Mouse (Mus musculus) testis, adult 2 months (tissue): ENCODE data around the gene Clp1. TPM values are rescaled to one million over a fixed set of nuclear protein-coding genes. Genes with fewer than 3 reads are reported as not detected.

Experiments
- H3K27ac ChIP-seq: fragments of 200-500 bp; 2 replicates; pipeline ENCODE4 v1.5.1; 2012; ENCODE audit warnings: low read depth, low read length; ENCODE audit not compliant: control insufficient read depth, insufficient read depth
- H3K27me3 ChIP-seq: fragments of 200-500 bp; 2 replicates; pipeline ENCODE4 v1.6.1; 2012; ENCODE audit warnings: mild to moderate bottlenecking, low read length, moderate library complexity; ENCODE audit not compliant: control insufficient read depth, insufficient read depth
- H3K36me3 ChIP-seq: fragments of 200-500 bp; 2 replicates; pipeline ENCODE4 v1.6.1; 2012; ENCODE audit warnings: mild to moderate bottlenecking, low read length; ENCODE audit not compliant: control insufficient read depth, insufficient read depth
- H3K4me1 ChIP-seq: fragments of 200-500 bp; 2 replicates; pipeline ENCODE4 v1.6.1; 2012; ENCODE audit warnings: low read length; ENCODE audit not compliant: control insufficient read depth, insufficient read depth
- H3K4me3 ChIP-seq: fragments of 200-500 bp; 2 replicates; pipeline ENCODE4 v1.5.1; 2012; ENCODE audit warnings: low read depth, mild to moderate bottlenecking, low read length, moderate library complexity, mixed read lengths; ENCODE audit not compliant: control insufficient read depth
- CTCF ChIP-seq: fragments of 200-500 bp; IDR thresholded peaks from 2 replicates; pipeline ENCODE4 v1.5.1; 2012; ENCODE audit warnings: low read depth, mild to moderate bottlenecking, inconsistent platforms, low read length, moderate library complexity; ENCODE audit not compliant: control insufficient read depth, insufficient read depth, insufficient replicate concordance
- POLR2A ChIP-seq: fragments of 200-500 bp; IDR thresholded peaks from 2 replicates; pipeline ENCODE4 v1.6.1; 2012; ENCODE audit warnings: low read depth, mild to moderate bottlenecking, inconsistent platforms, low read length, moderate library complexity; ENCODE audit not compliant: control insufficient read depth
- polyA plus RNA-seq: library from polyadenylated mRNA; depleted of rRNA; stranded (reverse); fragments of >200 nt; gene quantifications from 2 replicates; pipeline ENCODE4 v1.2.3, GENCODE M21; 2012; rRNA removed

Clp1 gene
- polyA plus RNA-seq, 1 experiment: 32.8 TPM

GRCm38 (mm10) chr2:84682605-84683183 is 44.5 kb downstream of the Clp1 start:
- TF ChIP-seq POLR2A (no peak), CTCF (no peak)
- Histone ChIP-seq H3K4me3 (no peak overlapping the region), H3K27ac (peak overlapping the region; percentile 39), H3K27me3 (no peaks in the 10 kb centered on the region), H3K4me1 (no peaks in the 10 kb centered on the region; the same call in 1 of the 2 replicates), H3K36me3 (no peaks in the 10 kb centered on the region; the same call in 1 of the 2 replicates)

DNA sequence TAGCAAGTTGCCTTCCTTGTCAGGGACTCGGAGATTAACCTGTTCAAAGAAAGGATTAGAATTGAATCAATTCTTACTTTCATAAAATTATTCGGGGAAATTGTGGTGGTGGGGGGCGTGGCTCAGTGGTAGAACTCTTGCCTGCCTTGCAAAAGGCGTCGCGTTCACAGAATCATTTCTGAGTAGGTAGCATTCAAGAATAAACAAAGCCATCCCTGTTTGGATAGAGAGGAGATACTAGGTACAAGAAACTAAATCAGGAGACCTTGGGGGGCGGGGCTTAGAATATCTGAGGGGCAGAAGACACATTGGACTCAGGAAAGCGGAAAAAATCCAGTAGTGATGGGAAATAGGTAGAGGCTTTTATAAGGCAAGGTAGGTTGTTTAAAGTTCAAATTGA is 48.1 kb downstream of the Clp1 start, which contains the start of gene Tmx2:
TSS of gene Tmx2 (minus strand) at position 125 of the 400 bp plus-strand sequence.
- Histone ChIP-seq H3K27ac (peak within 1 kb of the TSS; percentile 99), H3K36me3 (peaks cover 3% of the 10 kb centered on the region)
- no peak for TF ChIP-seq CTCF
- no peak for TF ChIP-seq POLR2A

DNA sequence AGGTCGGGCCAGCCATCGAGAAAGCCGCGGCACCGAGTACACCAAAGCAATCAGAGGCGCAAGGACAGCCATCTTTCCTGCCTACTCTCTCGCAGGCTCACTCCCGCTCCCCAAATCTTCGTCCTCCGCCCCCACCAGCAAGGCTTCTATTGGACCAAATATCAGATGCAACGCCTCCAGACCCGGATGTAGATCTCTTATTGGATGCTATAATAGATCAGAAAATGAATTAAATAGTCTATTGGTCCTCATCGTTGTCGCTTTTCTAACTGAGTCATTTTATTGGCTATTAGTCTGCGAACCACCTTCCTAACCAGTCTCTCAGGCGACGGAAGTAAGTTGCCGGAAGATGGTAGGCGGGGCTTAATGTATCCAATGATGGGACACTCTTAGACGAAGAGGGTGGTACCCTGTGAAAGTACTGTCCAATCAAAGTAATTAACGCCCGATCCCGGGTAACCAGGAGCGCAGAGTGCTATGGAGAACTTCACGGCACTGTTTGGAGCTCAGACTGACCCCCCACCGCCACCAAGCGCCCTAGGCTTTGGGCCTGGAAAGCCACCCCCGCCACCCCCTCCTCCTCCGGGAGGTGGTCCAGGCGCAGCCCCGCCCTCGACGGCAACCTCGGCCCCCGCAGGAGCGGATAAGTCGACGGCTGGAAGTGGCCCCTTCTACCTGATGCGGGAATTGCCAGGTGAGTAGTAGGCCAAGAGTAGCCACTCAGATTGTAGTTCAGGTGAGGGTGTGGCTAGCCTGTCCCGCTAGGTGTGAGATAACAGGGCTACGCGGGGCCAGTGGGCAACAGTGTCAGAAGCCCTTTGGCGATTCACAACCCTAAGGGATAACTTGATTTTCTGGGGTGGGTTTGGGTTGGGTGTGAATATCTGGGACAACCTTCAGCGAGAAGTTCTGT is 48.9 kb downstream of the Clp1 start, which contains the start of the genes Gm28635 and Med19:
TSS of gene Gm28635 (minus strand) at position 74 of the 913 bp plus-strand sequence.
TSS of gene Med19 (plus strand) at position 435 of the 913 bp plus-strand sequence.
- Histone ChIP-seq H3K27me3 (no peaks in the 10 kb centered on the region), H3K27ac (peak within 1 kb of the TSS; percentile 99), H3K4me1 (peaks cover 2% of the 10 kb centered on the region; the same call in 1 of the 2 replicates), H3K36me3 (peaks cover 3% of the 10 kb centered on the region), H3K4me3 (peak within 1 kb of the TSS; percentile 100)
- peak; percentile 60; the same call in 1 of the 2 replicates for TF ChIP-seq POLR2A
- 0 out of 2 replicates have a peak, but pooled peaks have one; percentile 0 for TF ChIP-seq CTCF

More for the DNA sequence above, 48.1 kb downstream of the Clp1 start, which contains the start of gene Tmx2:
- Histone ChIP-seq H3K4me1 (peaks cover 2% of the 10 kb centered on the region; the same call in 1 of the 2 replicates), H3K4me3 (peak within 1 kb of the TSS; percentile 100), H3K27me3 (no peaks in the 10 kb centered on the region)

- TF ChIP-seq CTCF: 0 out of 2 replicates have a peak, but pooled peaks have one; percentile 1
- TF ChIP-seq POLR2A: no peak
- Histone ChIP-seq H3K27ac (peak overlapping the region; percentile 84), H3K4me1 (peaks cover 2% of the 10 kb centered on the region; the same call in 1 of the 2 replicates), H3K27me3 (no peaks in the 10 kb centered on the region), H3K36me3 (peaks cover 3% of the 10 kb centered on the region), H3K4me3 (peak overlapping the region; percentile 100)
Observed at GRCm38 (mm10) chr2:84677270-84677967, 49.7 kb downstream of the Clp1 start.

Other genes with a start within 250 kb of the Clp1 start
- gene Ctnnd1, start 76.6 kb downstream of the Clp1 start, polyA plus RNA-seq: 19.9 and 24.3 TPM in 2 replicates
- 4.1 and 4.2 TPM in 2 replicates for gene Btbd18, start 68.3 kb downstream of the Clp1 start, polyA plus RNA-seq
- gene Selenoh, start 56.6 kb downstream of the Clp1 start, polyA plus RNA-seq: 13.5 and 16.3 TPM in 2 replicates
- gene Gm28635, start 49.3 kb downstream of the Clp1 start, polyA plus RNA-seq: not detected in 2 replicates
- gene Med19, start 48.9 kb downstream of the Clp1 start, polyA plus RNA-seq: 11.8 and 14.3 TPM in 2 replicates
- 86.0 and 89.0 TPM in 2 replicates for gene Tmx2, start 48.2 kb downstream of the Clp1 start, polyA plus RNA-seq
- gene Zdhhc5, start 12.2 kb downstream of the Clp1 start, polyA plus RNA-seq: 234 and 236 TPM in 2 replicates
- 13.6 and 14.8 TPM in 2 replicates for gene Ypel4, start 6.7 kb upstream of the Clp1 start, polyA plus RNA-seq
- gene Gm19426, start 16.3 kb upstream of the Clp1 start, polyA plus RNA-seq: 0.21 and 0.26 TPM in 2 replicates
- gene Serping1, start 48.1 kb upstream of the Clp1 start, polyA plus RNA-seq: 40.5 and 53.4 TPM in 2 replicates
- gene Ube2l6, start 71.5 kb upstream of the Clp1 start, polyA plus RNA-seq: 2.2 and 2.3 TPM in 2 replicates
- 3.0 and 3.4 TPM in 2 replicates for gene Smtnl1, start 95.3 kb upstream of the Clp1 start, polyA plus RNA-seq
- gene Timm10, start 99.6 kb upstream of the Clp1 start, polyA plus RNA-seq: 23.3 and 28.5 TPM in 2 replicates
- gene Slc43a1, start 111.5 kb upstream of the Clp1 start, polyA plus RNA-seq: 0.63 and 1.00 TPM in 2 replicates
- gene Rtn4rl2, start 159.4 kb upstream of the Clp1 start, polyA plus RNA-seq: 2.4 and 2.7 TPM in 2 replicates
- 4.6 and 4.8 TPM in 2 replicates for gene Slc43a3, start 209.2 kb upstream of the Clp1 start, polyA plus RNA-seq